Mouse (Mus musculus): ENCODE data around the gene Tmem135.
A peak's percentile ranks its signal among the peaks of the same experiment; 100 is the strongest.

The Tmem135 gene

GRCm38 (mm10) chr7:89418127-89418653 is 14.2 kb upstream of the Tmem135 start:
- no peak for DNase-seq (ENCODE audit: low read depth, low spot score)

GRCm38 (mm10) chr7:89417707-89418106 is 13.7 kb upstream of the Tmem135 start:
- DNase-seq (ENCODE audit: low read depth, low spot score): no peak

- no peak for DNase-seq (ENCODE audit: low read depth, low spot score)
Measured at GRCm38 (mm10) chr7:89416027-89416426, 12.0 kb upstream of the Tmem135 start.

- DNase-seq (ENCODE audit: low read depth, low spot score): no peak
Measured at GRCm38 (mm10) chr7:89412094-89412493, 8.1 kb upstream of the Tmem135 start.

GRCm38 (mm10) chr7:89411346-89411745 is 7.3 kb upstream of the Tmem135 start:
- DNase-seq (ENCODE audit: low read depth, low spot score): no peak

- no peak for DNase-seq (ENCODE audit: low read depth, low spot score)
Measured at GRCm38 (mm10) chr7:89410294-89410693, 6.3 kb upstream of the Tmem135 start.

GRCm38 (mm10) chr7:89407006-89407940 is 3.3 kb upstream of the Tmem135 start:
- no peak for DNase-seq (ENCODE audit: low read depth, low spot score)

GRCm38 (mm10) chr7:89406011-89406410 is 2.0 kb upstream of the Tmem135 start:
- DNase-seq (ENCODE audit: low read depth, low spot score): no peak

- no peak for DNase-seq (ENCODE audit: low read depth, low spot score)
Measured at GRCm38 (mm10) chr7:89404734-89405440, 865 bp upstream of the Tmem135 start.

GRCm38 (mm10) chr7:89403053-89403972 is 709 bp downstream of the Tmem135 start:
- peak; percentile 23 for DNase-seq (ENCODE audit: low read depth, low spot score)

GRCm38 (mm10) chr7:89401936-89402335 is 2.1 kb downstream of the Tmem135 start:
- no peak for DNase-seq (ENCODE audit: low read depth, low spot score)

GRCm38 (mm10) chr7:89401136-89401858 is 2.7 kb downstream of the Tmem135 start:
- DNase-seq (ENCODE audit: low read depth, low spot score): no peak

- DNase-seq (ENCODE audit: low read depth, low spot score): no peak
Measured at GRCm38 (mm10) chr7:89400721-89401120, 3.3 kb downstream of the Tmem135 start.

- no peak for DNase-seq (ENCODE audit: low read depth, low spot score)
Measured at GRCm38 (mm10) chr7:89397837-89398534, 6.0 kb downstream of the Tmem135 start.

- DNase-seq (ENCODE audit: low read depth, low spot score): no peak
Measured at GRCm38 (mm10) chr7:89396386-89396785, 7.6 kb downstream of the Tmem135 start.

GRCm38 (mm10) chr7:89395399-89395798 is 8.6 kb downstream of the Tmem135 start:
- no peak for DNase-seq (ENCODE audit: low read depth, low spot score)

GRCm38 (mm10) chr7:89392825-89393224 is 11.2 kb downstream of the Tmem135 start:
- DNase-seq (ENCODE audit: low read depth, low spot score): no peak

GRCm38 (mm10) chr7:89392388-89392787 is 11.6 kb downstream of the Tmem135 start:
- DNase-seq (ENCODE audit: low read depth, low spot score): no peak

- DNase-seq (ENCODE audit: low read depth, low spot score): no peak
Measured at GRCm38 (mm10) chr7:89391831-89392230, 12.2 kb downstream of the Tmem135 start.

- DNase-seq (ENCODE audit: low read depth, low spot score): no peak
Measured at GRCm38 (mm10) chr7:89391281-89391680, 12.7 kb downstream of the Tmem135 start.
